Mouse (Mus musculus): Measurements from ENCODE around the gene Hpcal4.
"Not testable (repeated sequence)": the region's sequence is repeated elsewhere in the genome, so short reads cannot be mapped to it uniquely, and the experiment has no call there.

Gene Hpcal4

DNA sequence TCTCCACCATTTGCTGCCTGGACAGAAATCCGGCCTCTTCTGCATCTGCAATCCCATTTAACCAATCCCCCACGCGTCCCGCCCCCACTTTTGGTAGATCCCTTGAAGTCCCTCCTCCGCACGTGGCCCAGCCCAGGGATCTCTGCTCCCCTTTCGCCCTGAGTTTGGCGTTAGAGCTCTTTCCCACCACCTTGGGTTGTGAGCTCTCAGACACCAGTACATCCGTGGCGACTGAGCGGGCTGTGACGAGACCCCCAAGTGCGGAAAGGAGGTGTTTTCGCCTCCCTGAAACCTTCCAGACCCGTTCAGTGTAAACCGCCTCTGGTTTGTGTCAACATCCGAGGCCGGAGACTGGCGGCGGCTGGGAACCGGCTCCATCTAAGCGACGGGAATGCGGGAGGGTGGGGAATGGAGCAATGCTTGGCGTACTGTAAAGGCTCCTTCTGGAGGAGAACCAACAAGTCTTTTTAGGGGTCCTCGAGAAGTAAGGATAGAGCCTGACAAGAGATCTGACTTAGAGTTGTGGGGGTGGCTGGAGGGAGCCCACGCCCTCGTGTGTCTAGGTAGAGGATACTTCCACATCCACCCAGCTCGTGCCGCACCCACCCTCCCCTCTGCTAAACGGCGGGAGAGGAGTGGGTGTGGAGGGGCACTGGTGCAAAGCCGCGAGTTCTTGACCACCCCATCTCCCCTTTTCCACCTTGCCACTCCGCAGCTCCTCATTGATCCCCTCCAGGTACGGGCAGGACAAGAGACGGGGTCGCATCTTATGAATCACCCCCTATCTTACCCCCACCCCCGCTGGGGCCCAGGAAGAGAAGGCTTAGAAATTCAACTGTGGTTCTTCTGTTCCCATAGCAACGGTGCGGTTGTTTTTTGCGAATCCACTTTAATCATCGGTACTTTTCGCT lies at the start of gene Hpcal4:
Gene Hpcal4, plus strand, starts transcription at position 900 of the 911 bp plus-strand sequence.
- DNase-seq (ENCODE audit: low read depth) = peak; percentile 29

DNA sequence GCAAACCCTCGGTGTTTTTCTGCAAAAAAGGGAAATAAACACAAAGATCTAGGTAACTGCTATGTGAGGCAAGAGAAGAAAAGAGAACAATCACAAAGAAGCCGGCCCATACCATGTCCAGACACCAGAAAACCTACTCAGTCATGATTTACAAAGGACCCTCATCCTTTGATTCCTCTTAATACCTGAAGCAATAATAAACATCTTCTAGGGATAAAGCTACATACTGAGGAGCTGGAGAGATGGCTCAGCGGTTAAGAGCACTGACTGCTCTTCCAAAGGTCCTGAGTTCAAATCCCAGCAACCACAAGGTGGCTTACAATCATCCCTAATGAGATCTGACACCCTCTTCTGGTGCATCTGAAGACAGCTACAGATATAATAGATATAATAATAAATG lies 45.5 kb upstream of the Hpcal4 start:
- no peak for DNase-seq (ENCODE audit: low read depth)

DNA sequence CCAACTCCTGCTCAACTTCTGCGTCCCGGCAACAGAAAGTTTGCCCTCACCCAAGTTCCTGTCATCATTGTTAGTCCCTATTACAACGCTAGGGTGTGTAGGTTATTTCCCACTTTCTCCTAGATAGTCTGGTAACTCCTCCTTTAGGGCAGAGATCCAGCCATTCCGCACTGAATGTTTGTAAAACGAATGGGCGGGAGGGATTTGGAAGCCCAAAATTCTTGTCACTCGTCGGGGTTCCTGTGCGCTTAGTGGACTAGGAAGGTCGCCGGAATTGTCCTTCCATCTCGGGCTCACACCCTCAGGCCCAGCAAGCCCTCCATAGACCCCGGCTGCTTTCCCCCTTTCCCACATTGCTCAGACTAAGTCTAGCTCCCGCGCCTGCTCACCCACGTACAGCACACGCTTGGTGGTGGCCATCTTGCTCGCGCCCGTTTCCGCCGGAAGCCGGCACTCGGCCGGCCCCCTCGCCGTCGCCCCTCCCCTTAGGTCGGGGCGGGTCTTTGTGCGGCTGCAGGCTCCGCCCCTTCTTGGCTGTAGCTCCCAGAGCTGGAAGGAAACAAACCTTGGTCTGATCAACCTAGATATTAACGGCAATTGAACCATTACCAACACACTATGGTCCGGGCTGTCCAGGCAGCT lies 43.4 kb upstream of the Hpcal4 start, which contains the start of gene Ppie:
Gene Ppie, minus strand, starts transcription at position 439 of the 642 bp plus-strand sequence.
- DNase-seq (ENCODE audit: low read depth) = peak; percentile 91

DNA sequence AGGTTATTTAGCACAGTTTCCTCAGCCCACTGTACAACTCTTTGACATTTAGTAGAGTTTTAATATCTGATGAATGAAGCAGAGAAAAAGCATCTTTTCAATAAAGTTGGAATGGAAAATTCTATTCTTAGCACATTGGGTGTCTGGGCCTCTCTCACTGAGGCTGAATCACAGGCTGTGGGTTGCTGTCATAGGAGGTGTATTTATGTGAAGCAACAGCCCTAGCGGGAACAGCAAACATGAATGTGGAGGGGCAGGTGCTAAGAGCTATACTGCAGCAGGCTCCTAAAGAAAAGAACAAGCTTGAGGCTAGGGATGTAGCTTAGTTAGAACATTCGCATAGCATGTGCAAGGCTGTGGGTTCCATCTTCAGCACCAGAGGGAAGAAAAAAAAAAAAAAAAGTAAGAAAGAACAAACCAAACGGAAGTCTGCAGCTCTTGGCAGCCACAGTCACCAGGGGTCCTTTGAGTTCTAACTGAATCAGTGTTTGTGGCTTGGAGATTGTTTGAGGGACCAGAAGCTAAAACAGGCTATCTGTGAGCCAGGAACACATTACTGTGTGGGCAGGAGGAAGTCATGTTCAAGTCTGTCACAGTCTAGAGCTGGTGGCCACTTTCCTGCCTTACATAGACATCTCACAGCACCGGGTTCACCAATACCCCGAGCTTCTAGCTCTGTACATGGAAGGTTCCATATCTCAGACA lies 35.4 kb upstream of the Hpcal4 start:
- DNase-seq (ENCODE audit: low read depth) = no peak

DNA sequence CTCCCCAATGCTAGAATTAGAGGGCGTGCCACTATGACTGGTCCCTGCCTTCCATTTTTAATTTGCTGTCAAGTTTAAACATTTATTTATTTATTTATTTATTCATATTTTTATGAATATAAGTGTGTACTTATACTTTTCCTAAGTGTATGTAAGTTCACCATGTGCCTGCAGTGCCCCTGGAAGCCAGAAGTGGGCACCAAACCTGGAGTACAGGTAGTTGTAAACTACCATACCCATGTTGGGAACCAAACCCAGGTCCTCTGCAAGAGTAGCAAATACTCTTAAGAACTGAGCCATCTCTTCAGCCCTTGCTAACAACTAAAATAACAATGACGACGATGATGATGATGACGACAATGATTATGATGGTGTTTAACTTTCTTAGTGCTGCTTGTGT lies 31.0 kb upstream of the Hpcal4 start:
- no peak for DNase-seq (ENCODE audit: low read depth)

DNA sequence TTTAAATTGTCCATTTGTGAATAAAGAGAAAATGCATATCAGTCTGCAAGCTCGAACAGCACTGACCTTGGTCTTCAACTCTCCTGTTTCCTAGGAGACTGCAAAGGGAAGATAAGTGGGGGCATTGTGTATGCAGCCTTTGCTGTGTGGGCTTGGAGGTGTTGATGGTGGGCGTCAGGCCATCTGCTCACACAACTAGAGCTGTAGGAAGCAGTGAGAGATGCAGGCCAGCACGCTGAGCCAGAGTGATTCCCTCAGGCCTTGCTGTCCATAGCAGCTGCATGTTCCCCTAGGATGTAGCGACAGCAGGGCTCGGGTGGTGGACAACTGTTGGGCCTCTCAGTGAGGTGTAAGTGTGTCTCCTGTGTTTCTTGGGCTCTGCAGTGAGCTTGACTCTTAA lies 30.1 kb upstream of the Hpcal4 start:
- DNase-seq (ENCODE audit: low read depth) = no peak

DNA sequence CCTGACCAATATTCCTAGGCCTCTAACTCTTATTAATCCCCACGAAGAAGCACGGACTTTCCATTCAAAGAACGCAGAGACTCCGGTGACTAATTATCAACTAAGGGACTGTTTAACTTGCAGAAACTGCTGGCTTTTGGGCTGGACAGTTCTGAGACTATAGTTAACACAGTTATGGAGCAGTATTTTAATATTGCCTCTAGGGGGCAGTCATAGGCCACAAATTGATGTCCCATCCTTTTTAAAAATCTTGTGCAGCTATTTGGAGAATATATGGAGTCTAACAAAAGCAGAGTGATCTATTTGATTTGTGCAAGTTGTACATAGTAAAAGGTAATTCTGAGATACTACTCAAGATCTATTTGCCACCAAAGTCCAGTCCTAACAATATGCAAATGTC lies 28.0 kb upstream of the Hpcal4 start:
- peak; percentile 57 for DNase-seq (ENCODE audit: low read depth)

DNA sequence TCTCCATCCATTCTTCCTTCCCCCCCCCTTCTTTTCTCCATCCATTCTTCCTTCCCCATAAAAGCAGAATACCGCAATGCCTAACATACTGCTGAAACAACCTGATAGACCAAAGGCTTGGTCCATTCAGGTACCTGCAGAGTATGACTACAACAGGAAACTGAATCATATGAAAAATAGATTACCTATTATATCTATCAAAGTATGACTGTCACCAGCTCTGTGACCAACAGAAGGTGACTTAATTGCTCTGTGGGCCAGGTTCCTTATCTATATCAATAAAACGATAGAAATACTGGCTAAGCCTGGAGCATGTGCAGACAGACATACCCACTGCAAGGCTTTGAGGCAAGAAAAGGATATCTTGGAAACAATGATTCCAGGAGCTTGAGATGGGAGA lies 27.6 kb upstream of the Hpcal4 start:
- DNase-seq (ENCODE audit: low read depth) = no peak

DNA sequence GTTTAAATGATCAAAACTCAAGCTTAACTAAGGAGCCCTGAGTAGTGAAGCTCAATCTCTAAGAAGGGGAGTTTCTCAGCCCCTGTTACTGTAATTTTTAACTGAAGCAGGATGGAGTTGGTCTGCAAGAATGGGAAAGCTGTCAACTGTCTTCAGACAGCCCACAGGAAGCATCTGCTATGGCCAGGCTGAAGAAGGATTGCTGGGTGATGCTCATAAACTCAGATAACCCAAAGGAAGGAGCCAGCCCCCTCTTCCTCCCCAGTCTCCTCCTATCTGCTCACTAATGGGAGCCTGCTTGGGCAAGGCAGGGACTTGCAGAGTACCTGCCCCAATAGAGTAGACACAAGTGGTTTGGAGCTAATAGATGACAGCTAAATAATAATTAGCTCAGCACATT lies 27.2 kb upstream of the Hpcal4 start:
- DNase-seq (ENCODE audit: low read depth) = no peak

DNA sequence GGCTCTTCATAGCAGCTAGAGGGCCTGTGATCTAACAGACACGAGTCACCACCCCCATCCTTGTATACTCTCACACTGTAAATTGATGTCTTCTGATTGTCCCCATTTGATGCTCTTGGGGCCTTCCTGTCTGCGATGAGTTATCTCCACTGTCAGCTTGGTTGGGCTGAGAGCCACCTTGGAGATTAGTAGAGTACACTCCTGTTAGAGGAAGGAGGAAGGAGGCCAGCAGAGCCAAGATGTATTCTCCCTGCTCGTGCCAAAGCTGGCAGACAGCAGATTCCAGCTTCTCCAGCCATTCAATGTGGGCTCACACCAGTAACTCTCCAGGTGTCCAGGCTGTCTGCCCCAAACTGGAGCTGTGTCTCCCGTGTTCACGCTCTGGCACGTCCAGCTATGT lies 22.5 kb upstream of the Hpcal4 start:
- DNase-seq (ENCODE audit: low read depth) = no peak

DNA sequence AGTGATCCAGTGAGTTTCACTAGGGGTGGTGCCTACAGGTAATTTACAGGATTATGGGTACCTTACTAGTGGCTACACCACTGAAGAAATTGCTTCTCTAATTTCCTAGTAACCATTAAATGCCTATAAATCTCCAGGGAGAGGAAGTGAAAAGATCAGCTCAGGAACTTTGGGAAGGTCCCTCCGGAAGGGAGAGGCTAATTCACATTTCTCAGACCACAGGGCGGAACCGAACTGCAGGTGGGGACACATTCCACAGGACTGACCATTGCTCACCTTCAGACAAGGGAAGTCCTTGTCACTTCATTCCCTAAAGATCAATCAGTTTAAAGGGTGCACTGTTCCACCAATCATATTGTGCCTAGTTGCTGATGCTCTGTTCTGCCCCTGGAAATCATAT lies 21.8 kb upstream of the Hpcal4 start:
- not testable (repeated sequence) for DNase-seq (ENCODE audit: low read depth)

DNA sequence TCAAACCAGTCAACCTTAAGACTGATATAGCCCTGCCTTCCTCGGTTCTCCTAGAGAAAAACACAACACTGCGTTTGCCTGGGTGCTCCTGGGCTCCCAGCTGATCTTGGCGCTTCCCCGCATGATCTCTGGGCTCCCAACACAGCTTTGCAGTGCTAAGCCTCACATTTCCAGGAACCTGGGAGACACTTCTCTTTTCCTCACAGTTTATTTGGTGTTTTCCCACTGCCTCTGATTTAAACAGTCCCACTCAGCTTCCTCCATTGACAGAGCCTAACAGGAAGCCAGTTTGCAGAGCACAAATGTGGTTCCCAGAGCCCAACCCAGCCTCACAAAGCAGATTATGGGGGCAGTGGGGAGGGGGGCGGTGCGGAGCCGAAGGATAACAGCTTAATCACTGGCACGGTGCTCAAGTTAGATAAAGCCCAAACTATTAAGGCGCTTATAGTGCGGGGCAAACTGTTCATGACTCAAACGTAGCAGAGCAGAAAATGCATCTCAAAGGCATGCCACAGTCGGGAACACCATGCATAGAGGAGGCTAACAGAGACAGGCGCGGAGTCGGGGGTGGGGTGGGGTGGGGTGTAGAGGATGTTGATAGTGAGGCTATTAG lies 20.6 kb upstream of the Hpcal4 start:
- DNase-seq (ENCODE audit: low read depth) = no peak

DNA sequence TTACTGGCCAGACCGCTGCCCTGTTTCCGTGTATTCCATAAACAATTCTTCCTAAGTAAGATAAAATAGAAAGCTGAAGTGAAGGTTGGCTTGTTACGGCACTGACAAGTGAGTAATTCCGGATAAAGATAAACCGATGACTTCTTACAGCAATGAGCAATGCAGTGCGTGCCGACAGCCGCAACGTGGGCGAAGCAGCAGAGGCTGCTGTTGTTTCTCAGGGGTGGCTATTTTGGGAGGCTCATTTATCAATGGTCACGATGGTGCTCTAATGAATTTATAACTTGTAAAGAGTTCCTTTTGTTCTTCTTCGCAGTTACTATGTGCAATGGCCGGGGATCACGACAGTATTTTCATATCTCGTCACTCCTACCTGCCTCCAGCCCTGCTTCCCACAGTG lies 18.9 kb upstream of the Hpcal4 start:
- DNase-seq (ENCODE audit: low read depth) = no peak

DNA sequence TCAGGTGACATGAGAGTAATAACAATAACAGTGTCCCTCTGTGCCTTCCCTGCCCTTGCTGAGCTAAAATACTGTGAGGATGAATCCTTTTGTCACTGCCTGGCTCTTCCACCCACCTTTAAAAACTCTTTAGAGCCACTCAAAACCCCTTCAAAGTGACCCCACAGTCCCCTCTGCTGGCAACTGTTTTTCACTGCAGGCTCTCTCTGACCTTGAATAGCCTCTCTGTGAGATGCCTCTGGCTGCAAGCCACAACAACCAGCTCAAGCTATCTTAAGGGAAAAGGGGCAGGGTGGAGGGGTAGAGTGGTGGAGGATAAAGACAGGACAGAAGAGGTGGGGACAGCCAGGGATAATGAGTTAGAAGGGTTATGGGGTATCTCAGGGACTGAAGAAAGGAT lies 11.2 kb upstream of the Hpcal4 start:
- no peak for DNase-seq (ENCODE audit: low read depth)

DNA sequence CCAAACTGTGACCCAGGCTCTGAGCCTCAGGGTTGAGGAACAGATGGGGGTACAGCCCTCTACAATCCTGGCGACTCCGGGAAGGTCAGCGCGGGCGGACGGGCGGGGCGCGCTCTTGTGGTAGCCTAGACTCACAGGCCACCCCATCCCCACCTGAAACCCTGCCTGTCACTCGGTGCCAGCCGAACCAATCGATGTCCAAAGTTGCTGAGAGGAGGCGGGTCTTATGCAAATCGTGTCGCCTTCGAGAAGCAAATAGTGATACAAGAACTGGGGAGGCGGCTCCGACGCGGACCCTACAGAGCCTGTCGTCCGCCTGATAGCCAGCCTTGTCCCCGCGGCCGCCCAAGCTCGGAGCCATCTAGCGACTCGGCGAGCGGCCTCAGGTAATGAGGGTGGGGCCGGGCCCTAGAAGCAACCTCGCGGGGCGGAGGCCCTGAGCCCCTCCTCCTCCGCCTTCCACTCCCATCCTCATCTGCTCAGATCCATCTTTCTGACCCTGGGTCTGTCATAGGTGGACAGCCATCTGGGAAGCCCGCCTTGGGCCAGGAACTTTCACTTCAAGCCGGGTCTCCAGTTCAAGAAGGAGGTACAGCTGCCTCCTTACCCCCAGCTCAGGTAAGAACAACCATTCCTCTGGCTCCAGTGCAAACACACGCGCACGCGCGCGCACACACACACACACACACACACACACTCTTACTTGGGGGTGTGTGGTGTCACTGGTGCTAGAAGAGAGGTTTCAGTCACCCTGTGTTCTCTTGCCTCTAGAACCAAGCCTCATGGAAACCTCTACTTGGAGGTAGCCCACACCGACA lies 421 bp downstream of the Hpcal4 start:
- DNase-seq (ENCODE audit: low read depth) = peak; percentile 81

DNA sequence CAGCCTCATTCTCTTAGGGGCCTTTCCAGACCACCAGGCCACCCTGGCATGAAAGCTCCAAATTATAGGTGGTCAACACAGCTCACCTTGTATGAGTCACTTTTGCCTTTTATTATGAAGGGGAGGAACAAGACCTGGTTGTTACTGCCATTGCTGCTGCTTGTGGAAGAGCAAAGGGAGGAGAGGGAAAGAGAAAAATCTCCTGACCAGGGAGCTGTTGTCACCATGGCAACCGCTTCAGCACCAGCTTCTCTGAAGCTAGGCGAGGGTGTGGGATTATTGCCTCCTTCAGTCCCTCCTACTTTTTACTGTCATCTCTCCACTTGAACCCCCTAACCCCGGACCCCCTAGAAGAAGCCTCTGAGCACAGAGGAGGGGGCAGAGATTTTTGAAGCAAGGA lies 1.8 kb downstream of the Hpcal4 start:
- DNase-seq (ENCODE audit: low read depth) = no peak

DNA sequence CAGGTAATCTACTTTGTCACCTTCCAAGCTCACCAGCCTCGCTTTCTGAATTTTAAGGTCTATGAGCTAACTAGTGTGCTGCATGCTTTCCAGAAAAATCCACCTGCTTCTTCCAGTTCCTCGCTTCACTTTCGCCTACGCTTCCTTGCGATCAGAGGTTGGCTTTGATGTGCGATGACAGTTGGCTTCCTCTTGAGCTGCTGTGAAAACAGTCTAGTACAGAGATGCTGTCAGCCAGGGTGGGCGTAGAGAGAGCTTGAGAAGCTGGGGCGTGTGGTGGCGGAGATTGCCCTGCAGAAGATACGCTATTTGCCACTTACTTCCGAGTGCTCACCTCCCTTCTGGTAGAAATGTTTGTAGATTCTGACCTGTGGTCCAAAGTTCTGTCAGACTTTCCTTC lies 9.3 kb downstream of the Hpcal4 start:
- DNase-seq (ENCODE audit: low read depth) = no peak

DNA sequence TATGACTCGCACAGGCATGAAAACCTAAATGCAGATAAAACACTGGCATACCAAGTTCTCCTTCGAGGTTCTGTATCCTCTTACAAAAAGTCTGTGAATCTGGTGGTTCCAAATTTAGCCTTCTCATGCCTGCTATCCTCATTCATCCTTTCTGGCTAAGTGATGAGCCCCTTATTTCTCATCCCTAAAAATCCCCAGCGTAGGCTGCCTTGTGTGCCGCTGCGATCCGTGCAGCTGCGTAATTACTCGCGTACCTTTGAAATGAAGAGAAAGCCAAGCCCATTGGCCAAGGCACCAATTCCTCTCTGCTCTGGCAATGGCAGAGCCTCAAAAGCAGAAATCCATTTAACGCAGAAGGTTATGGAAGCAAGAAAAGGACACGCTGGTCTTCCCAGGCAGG lies 10.8 kb downstream of the Hpcal4 start:
- no peak for DNase-seq (ENCODE audit: low read depth)

DNA sequence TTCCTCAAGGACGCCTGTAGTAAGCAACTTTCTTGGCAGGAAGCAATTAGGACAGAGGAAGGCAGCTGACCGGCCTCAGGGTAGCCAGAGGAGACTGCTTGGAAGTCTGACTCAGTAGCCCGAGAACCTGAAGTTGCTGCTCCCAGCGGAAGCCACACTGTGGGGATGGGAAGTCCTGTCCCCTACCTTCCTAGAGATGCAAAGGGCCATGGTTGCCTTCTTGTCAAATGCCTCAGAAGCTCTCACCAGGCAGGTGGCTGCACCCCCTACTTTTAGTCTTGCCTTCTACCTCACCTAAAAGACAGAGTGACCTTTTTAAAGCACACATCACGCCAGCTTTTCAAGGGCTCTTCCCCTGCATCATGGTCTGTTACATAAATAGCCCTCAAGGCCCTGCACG lies 13.7 kb downstream of the Hpcal4 start:
- no peak for DNase-seq (ENCODE audit: low read depth)

DNA sequence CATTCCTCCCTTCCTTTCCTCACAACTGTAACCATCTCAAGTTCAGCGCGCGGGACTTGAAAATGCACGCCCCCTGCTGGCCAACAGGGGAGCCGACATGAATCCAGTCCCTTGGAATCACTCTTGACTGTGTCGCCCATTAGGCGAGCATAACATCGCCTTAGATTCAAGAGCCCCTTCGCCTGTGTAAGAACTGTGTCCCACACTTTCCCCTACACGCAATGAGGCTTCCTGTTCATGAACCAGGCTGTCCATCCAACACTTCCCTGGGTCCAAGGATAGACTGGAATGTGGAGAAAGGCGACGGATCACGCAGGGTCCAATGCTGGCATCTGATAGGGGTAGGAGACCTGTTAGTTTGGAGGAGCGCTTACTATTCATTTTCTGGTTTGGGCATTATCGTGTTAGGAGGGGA lies 17.8 kb downstream of the Hpcal4 start:
- DNase-seq (ENCODE audit: low read depth) = peak; percentile 63
